Mouse (Mus musculus) heart, postnatal 25 days (tissue): ENCODE measurements around the gene Trabd2b. TPM values are rescaled to one million over a fixed set of nuclear protein-coding genes. Genes with fewer than 3 reads are reported as not detected.

ENCODE experiments used
- DNase-seq: peaks from one replicate; pipeline ENCODE4 v3.0.0; 2022; ENCODE audit warnings: low spot score
- intact Hi-C: fragments of 180-260 bp; cut with DNase I; formaldehyde crosslinking; loops from one replicate; pipeline ENCODE4 v1.15.1; 2025
- total RNA-seq, 2 experiments: library from RNA; stranded (reverse); gene quantifications; 2 replicates each; pipeline ENCODE4 v1.2.3; 2021

The Trabd2b gene
- total RNA-seq, 2 experiments from 2014 or later = 53.5 to 62.8 TPM

DNA sequence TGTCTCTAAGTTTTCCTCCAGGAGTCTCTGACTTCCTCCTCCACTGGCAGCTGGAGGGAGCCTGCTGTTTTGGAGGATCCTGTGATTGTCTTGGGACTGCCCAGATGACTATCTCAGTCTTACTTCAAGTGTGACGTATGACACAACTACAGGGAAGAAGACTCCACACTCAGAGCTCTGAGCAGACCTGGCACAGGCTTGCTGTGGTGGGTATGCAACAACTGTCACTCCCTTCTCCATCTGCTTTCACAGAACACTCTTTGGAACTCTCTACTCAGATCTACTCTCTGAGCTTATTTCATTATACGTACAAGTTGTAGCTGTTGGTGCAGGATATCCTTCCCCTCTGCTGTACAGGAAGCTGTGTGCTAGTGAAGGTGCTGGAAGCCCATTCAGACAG lies 251.4 kb downstream of the Trabd2b start:
- DNase-seq = no peak
- intact Hi-C loops = no loop called here

DNA sequence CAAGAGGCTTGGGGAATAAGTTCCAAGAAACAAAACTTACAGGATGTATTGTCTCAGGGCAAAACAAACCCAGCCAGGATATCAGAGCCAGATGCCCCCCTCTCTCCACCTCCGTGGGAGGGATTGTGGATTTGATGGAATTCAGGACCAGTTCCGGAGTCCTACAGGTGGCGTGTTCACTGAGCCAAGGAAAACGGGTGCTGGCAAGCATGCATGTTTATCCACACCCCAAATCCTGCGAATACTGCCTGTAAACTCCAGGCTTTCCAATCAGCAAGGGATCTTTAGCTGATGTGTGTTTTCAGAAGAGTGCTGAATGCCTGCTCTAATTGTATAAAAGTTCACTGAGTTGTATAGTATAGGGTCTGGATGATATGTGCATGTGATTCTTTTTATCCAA lies 253.4 kb downstream of the Trabd2b start:
- DNase-seq = no peak
- intact Hi-C loops = no loop called here

DNA sequence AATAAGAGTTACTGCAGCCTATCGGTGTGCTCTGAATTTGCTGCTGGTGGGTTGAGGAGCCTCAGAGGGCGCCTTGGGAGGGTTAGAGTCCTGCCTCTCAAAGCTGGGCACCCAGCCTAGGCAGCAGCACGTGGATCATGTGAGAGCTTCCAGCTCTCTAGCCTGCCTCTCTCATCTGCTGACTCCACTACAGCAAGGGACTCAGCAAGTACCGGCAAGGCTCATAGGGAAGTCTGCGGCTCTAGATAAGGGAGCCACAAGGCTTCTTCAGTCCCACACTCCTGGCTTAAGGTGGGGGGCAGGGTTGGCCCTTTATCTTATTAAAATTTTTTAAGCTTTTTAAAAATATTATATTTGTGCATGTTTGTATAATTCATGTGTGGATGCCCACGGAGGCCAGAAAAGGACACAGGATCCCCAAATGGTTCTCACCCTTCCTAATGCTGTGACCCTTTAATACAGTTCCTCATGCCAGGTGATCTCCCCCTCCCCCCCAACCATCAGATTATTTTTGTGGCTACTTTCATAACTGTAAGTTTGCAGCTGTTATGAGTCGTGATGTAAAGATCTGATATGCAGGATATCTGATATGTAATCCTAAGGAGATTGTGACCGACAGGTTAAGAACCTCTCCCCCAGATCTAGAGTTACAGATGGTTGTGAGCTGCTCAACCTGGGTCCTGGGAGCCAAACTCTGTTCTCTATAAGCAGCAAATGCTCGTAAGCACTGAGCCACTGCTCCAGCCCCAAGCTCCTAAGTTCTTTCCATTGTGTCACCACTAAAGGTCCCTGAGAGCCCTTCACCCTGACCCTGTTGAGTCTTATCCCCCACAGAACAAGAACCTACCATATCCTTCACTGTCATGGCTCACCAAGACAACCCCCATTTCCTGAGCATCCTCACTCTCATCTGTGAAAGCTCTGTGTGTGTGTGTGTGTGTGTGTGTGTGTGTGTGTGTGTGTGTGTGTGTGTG lies 257.8 kb downstream of the Trabd2b start:
- intact Hi-C loops = loop anchor here (1.0 to 5.0 kb wide), 2 partner anchors 243 to 284 kb away; partner anchors contain the start of gene Foxd2
- DNase-seq = no peak

Other genes starting within 250 kb of the Trabd2b start
- not detected for gene Skint11, start 243.3 kb upstream of the Trabd2b start, total RNA-seq